Mouse (Mus musculus) ZHBTc4 (cell line): ENCODE measurements at regions not wholly inside any gene's neighbourhood (a gene's known extent, or its start where the extent isn't known, plus 50 kb on each side); places are given as distances from the start of the nearest gene placed in this dataset.

Experiments
- DNase-seq: peaks from one replicate; pipeline ENCODE4 v3.0.0-alpha.2; 2011; ENCODE audit warnings: low read depth, low spot score

DNA sequence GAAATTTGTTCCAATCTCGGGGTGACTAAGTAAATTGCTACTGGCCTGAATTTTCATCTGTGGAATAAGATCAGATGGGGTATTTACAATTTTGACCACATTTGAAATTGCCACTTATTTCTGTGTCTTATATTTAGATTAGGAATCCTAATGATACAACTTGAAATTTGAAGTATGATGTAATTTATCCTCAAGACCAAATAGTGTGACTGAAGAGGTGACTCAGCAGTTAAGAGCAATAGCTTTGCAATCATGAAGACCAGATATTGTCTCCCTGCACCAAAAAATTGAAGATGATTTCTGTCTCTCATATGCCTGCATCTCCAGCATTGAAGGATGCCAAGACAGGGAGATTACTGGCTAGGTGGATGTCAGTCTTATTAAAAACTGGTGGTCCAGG lies 114.3 kb upstream of the Gm597 start:
- DNase-seq: no peak

DNA sequence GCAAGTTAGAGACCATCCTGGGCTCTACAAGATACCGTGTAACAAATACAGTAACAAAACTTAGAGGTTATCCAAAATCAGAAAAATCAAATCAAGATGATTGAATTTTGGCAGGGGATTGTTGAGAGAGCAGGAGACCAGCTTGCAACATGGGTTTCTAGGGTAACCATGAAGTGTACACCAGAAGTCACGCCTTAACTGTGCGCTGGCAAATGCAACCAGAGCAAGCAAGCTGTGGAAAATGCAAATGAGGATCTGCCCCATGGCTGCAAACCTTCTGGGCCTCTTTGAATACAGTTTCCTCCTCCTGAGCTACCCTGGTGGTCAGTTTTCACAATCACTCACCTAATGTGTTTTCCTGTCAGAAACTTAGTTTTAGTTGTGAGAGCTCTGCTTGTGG lies 97.6 kb upstream of the Gm597 start:
- peak; percentile 2 for DNase-seq

DNA sequence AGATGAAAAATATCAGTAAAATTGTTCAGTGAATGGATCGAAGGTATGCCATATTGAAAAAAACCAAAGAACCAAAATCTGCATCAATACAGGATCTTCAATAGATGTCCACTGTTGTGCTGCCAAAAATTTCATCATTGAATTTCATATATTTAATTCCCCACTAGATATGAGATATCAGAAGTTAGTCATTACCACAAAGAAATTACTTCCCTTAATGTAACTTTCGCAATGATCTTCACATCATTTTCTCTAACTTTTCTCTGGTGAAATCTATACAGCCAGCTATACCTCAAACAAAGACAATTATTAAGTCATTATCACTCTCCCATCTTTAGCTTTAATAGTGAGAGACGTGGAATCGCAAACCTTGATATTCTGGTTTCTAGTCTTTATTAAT lies 64.5 kb upstream of the Gm597 start:
- DNase-seq: no peak

DNA sequence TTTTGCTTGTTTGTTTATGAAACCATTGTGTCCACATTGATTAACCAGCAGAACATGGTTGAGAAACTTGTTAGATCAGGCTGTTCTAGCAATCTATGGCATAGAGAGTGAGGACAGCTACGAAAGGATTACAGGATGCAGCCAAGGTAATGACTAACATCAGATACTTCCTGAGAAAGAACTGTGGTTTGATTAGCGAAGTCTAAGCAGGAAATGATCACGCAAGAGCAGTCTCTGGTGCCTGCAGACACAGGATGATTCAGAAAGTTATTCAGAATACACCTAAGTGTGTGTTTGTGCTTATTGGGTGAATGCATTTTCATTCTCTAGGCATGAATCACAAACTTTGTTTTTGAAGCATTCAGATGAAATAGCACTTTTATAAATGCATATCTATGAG lies 61.3 kb upstream of the Gm597 start:
- no peak for DNase-seq
